Mouse (Mus musculus): ENCODE results near the gene Mindy3. TPM values are rescaled to one million over a fixed set of nuclear protein-coding genes. Genes with fewer than 3 reads are reported as not detected.

Gene Mindy3
- polyA plus RNA-seq, 1 experiment from 2014 or later = 40.8 TPM

- H3K27me3 ChIP-seq (ENCODE audit: insufficient read depth, poor library complexity, severe bottlenecking) = no peaks in the 10 kb centered on the region
- DNase-seq (ENCODE audit: low spot score) = no peak
- H3K36me3 ChIP-seq = no peaks in the 10 kb centered on the region
- H3K9me3 ChIP-seq = no peaks in the 10 kb centered on the region
- 85% methylated on average over 5 of the region's 5 CpGs for WGBS
- no peak overlapping the region for H3K4me3 ChIP-seq
- no peak overlapping the region for H3K27ac ChIP-seq
- H3K4me1 ChIP-seq (replicated peaks) = peaks cover 5% of the 10 kb centered on the region; the same call in 1 of the 2 replicates
Observed at GRCm38 (mm10) chr2:12317343-12317742, 101.9 kb downstream of the Mindy3 start.

DNA sequence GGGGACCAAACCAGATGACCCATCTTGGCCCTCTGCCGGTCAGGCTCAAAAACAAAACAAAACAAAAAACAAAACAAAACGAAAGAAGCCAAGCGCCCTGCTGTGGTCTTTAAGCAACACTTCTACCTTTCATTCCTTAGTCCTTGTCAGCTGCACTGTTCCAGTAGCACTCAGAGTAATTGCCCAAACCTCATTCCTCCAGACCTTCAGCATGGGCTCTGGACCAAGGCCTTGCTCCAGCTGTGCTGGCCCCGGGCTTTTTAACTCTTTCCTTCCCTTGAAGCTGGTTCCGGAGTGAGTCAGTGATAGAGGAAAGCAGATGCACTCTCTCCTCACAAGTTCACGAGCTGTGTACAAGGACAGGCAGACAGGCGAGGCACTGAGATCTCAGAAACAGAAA lies 102.9 kb downstream of the Mindy3 start:
- Histone ChIP-seq H3K4me3 (no peak overlapping the region), H3K9me3 (no peaks in the 10 kb centered on the region), H3K27me3 (ENCODE audit: insufficient read depth, poor library complexity, severe bottlenecking) (no peaks in the 10 kb centered on the region), H3K27ac (peak overlapping the region; percentile 8; the same call in 1 of the 2 replicates), H3K4me1 (replicated peaks) (peaks cover 5% of the 10 kb centered on the region; the same call in 1 of the 2 replicates), H3K36me3 (no peaks in the 10 kb centered on the region)
- WGBS = 29% methylated on average over 7 of the region's 7 CpGs
- DNase-seq (ENCODE audit: low spot score) = no peak

- Histone ChIP-seq H3K4me3 (no peak overlapping the region), H3K36me3 (no peaks in the 10 kb centered on the region)
- 78% methylated on average over 6 of the region's 6 CpGs for WGBS
Observed at GRCm38 (mm10) chr2:12314028-12314427, 105.2 kb downstream of the Mindy3 start.

GRCm38 (mm10) chr2:12308466-12308865 lies 110.8 kb downstream of the Mindy3 start:
- no peaks in the 10 kb centered on the region for H3K9me3 ChIP-seq
- no peak for DNase-seq (ENCODE audit: low spot score)

More at GRCm38 (mm10) chr2:12314028-12314427, 105.2 kb downstream of the Mindy3 start:
- no peak for DNase-seq (ENCODE audit: low spot score)
- H3K27ac ChIP-seq = no peak overlapping the region
- no peaks in the 10 kb centered on the region for H3K9me3 ChIP-seq
- H3K4me1 ChIP-seq (replicated peaks) = peaks cover 5% of the 10 kb centered on the region; the same call in 1 of the 2 replicates
- H3K27me3 ChIP-seq (ENCODE audit: insufficient read depth, poor library complexity, severe bottlenecking) = no peaks in the 10 kb centered on the region

GRCm38 (mm10) chr2:12307311-12307710 lies 112.0 kb downstream of the Mindy3 start:
- no peaks in the 10 kb centered on the region for H3K36me3 ChIP-seq
- H3K9me3 ChIP-seq = no peaks in the 10 kb centered on the region
- no peaks in the 10 kb centered on the region for H3K4me1 ChIP-seq (replicated peaks)
- no peak overlapping the region for H3K27ac ChIP-seq
- H3K4me3 ChIP-seq = no peak overlapping the region
- DNase-seq (ENCODE audit: low spot score) = no peak
- 0 out of 2 replicates have a peak, but pooled peaks cover under 1% of the 10 kb centered on the region for H3K27me3 ChIP-seq (ENCODE audit: insufficient read depth, poor library complexity, severe bottlenecking)

More at GRCm38 (mm10) chr2:12308466-12308865, 110.8 kb downstream of the Mindy3 start:
- no peak overlapping the region for H3K27ac ChIP-seq
- no peaks in the 10 kb centered on the region for H3K4me1 ChIP-seq (replicated peaks)
- no peaks in the 10 kb centered on the region for H3K36me3 ChIP-seq
- no peaks in the 10 kb centered on the region for H3K27me3 ChIP-seq (ENCODE audit: insufficient read depth, poor library complexity, severe bottlenecking)
- no peak overlapping the region for H3K4me3 ChIP-seq

DNA sequence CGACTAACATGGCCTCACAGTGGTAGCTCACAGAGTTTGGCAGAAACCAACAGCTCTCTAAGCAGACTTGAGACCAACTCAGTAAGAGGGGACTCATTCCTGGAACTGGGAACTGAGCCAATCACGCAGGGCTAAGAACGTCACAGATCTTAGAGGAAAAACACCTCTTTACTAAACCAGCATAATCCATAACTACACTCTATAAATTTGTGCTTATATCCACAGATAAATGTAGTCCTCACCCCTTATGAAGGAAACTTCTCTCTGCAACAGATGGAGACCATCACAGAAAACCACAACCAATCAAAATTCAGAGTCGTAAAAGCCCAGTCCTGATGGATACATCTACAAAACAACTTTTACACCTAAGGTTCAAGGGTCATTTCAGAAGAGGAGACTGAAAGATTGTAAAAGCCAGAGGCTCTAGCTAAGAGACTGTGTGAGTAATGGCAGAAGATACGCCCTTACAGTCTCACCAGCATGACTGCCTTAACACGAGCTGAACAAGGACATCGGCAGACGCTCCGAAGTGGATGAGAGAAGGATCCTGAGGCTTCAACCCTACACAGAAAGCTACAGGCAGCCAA lies 114.1 kb downstream of the Mindy3 start:
- 91% methylated on average over 9 of the region's 9 CpGs for WGBS

DNA sequence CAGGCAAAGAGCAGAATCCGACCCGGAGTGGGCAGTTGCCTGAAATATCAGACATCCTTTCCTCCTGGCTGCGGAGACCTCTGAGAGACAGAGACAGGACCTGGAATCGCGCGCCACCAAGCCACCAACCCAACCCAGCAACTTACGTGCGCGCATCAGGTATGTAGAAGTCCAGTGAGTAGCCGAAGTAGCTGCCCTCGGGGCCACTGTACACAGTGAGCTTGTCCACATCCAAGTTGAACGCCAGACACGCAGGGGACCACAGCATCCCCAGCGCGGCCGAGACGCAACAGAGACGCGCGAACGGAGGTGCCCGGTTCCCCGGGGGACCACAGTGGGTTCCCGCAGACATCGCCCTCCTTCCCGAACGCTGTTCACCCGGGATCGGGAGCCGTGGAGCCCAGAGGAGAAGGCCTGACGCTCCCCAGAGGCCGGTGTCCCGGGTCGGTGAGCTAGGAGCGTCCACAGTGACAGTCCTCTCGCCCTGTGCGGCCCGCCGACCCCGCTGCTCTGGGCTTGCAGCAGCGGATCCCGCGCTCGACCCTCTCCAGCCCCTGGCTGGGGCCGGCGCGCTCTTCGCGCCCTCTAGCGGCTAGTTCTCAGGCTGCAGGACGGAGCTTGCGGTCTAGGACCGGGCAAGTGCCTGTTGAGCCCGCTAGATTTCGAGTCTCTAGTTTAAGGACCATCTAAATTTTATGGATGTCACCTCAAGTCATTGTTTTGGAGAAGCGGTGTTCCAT lies 117.7 kb downstream of the Mindy3 start, which contains the start of gene Itga8:
Itga8 (minus strand) TSS at position 492 of the 740 bp plus-strand sequence.
- no peaks in the 10 kb centered on the region for H3K36me3 ChIP-seq
- no peaks in the 10 kb centered on the region for H3K9me3 ChIP-seq
- peak; percentile 93 for DNase-seq (ENCODE audit: low spot score)
- H3K4me3 ChIP-seq = peak within 1 kb of the TSS; percentile 74
- H3K4me1 ChIP-seq (replicated peaks) = peaks cover 8% of the 10 kb centered on the region; the same call in 1 of the 2 replicates
- peaks cover 18% of the 10 kb centered on the region for H3K27me3 ChIP-seq (ENCODE audit: insufficient read depth, poor library complexity, severe bottlenecking)
- H3K27ac ChIP-seq = peak within 1 kb of the TSS; percentile 85
- under 1% methylated on average over 56 of the region's 56 CpGs for WGBS

More for the DNA sequence above, 114.1 kb downstream of the Mindy3 start:
- Histone ChIP-seq H3K4me1 (replicated peaks) (peaks cover 8% of the 10 kb centered on the region; the same call in 1 of the 2 replicates), H3K36me3 (no peaks in the 10 kb centered on the region), H3K9me3 (no peaks in the 10 kb centered on the region), H3K27ac (no peak overlapping the region), H3K27me3 (ENCODE audit: insufficient read depth, poor library complexity, severe bottlenecking) (peaks cover 14% of the 10 kb centered on the region), H3K4me3 (no peak overlapping the region)
- DNase-seq (ENCODE audit: low spot score) = no peak

GRCm38 (mm10) chr2:12300449-12301228 lies 118.6 kb downstream of the Mindy3 start:
- 0 out of 2 replicates have a peak overlapping the region, but pooled peaks have one; percentile 85 for H3K27ac ChIP-seq
- H3K27me3 ChIP-seq (ENCODE audit: insufficient read depth, poor library complexity, severe bottlenecking) = peaks cover 18% of the 10 kb centered on the region
- peak overlapping the region; percentile 74 for H3K4me3 ChIP-seq
- DNase-seq (ENCODE audit: low spot score) = peak; percentile 11
- no peaks in the 10 kb centered on the region for H3K9me3 ChIP-seq
- peaks cover 8% of the 10 kb centered on the region; the same call in 1 of the 2 replicates for H3K4me1 ChIP-seq (replicated peaks)
- no peaks in the 10 kb centered on the region for H3K36me3 ChIP-seq
- WGBS = 74% methylated on average over 15 of the region's 15 CpGs

GRCm38 (mm10) chr2:12297287-12297686 lies 122.0 kb downstream of the Mindy3 start:
- H3K27ac ChIP-seq = no peak overlapping the region
- no peak for DNase-seq (ENCODE audit: low spot score)
- peaks cover 18% of the 10 kb centered on the region; the same call in 1 of the 2 replicates for H3K4me1 ChIP-seq (replicated peaks)
- H3K36me3 ChIP-seq = no peaks in the 10 kb centered on the region
- H3K27me3 ChIP-seq (ENCODE audit: insufficient read depth, poor library complexity, severe bottlenecking) = peaks cover 17% of the 10 kb centered on the region
- H3K4me3 ChIP-seq = no peak overlapping the region
- WGBS = 85% methylated on average over 5 of the region's 5 CpGs
- H3K9me3 ChIP-seq = no peaks in the 10 kb centered on the region

Other genes with a start within 250 kb of the Mindy3 start
- 3.2 and 5.5 TPM in 2 replicates for gene Itga8, start 117.5 kb downstream of the Mindy3 start, polyA plus RNA-seq (2016; fragmentation: Nextera tagmentation; extraction: Ambion mirVana)

Data from hindbrain, embryonic 10.5 days (tissue).